Mouse (Mus musculus) embryonic facial prominence, embryonic 14.5 days (tissue): ENCODE measurements around the gene Itga2. TPM values are rescaled to one million over a fixed set of nuclear protein-coding genes. Genes with fewer than 3 reads are reported as not detected.

Experiments used
- ATAC-seq: fragments of 200-750 bp; cut with Nextera tagmentation; 2 replicates; pipeline ENCODE4 v1.8.0; 2017; ENCODE audit warnings: low read depth, moderate number of reproducible peaks, moderate TSS enrichment
- DNase-seq: peaks from one replicate; pipeline ENCODE4 v3.0.0-alpha.2; 2015; ENCODE audit warnings: low spot score
- H3K27ac ChIP-seq: fragments of 300-500 bp; sonication (generic); replicated peaks from 2 replicates; pipeline ENCODE4 v1.5.1; 2014; ENCODE audit warnings: low read depth, mild to moderate bottlenecking, low read length, moderate library complexity
- H3K27me3 ChIP-seq: fragments of 300-500 bp; sonication (generic); replicated peaks from 2 replicates; pipeline ENCODE4 v1.6.1; 2014; ENCODE audit warnings: low read length; ENCODE audit not compliant: control insufficient read depth, insufficient read depth
- H3K36me3 ChIP-seq: fragments of 300-500 bp; sonication (generic); 2 replicates; pipeline ENCODE4 v1.6.1; 2014; ENCODE audit warnings: low read length, mixed read lengths; ENCODE audit not compliant: control insufficient read depth, insufficient read depth
- H3K4me1 ChIP-seq: fragments of 300-500 bp; sonication (generic); 2 replicates; pipeline ENCODE4 v1.6.1; 2014; ENCODE audit warnings: antibody characterized with exemption, low read length; ENCODE audit not compliant: control insufficient read depth, insufficient read depth
- H3K4me2 ChIP-seq: fragments of 300-500 bp; sonication (generic); 2 replicates; pipeline ENCODE4 v1.6.1; 2014; ENCODE audit warnings: low read depth, mild to moderate bottlenecking, low read length, moderate library complexity, mixed read lengths
- H3K4me3 ChIP-seq: fragments of 300-500 bp; sonication (generic); 2 replicates; pipeline ENCODE4 v1.5.1; 2014; ENCODE audit warnings: low read depth, mild to moderate bottlenecking, low read length
- H3K9ac ChIP-seq: fragments of 300-500 bp; sonication (generic); 2 replicates; pipeline ENCODE4 v1.6.1; 2014; ENCODE audit warnings: low read depth, mild to moderate bottlenecking, low read length, moderate library complexity, mixed read lengths
- H3K9me3 ChIP-seq: fragments of 300-500 bp; sonication (generic); 2 replicates; pipeline ENCODE4 v1.6.1; 2016; ENCODE audit warnings: low read length; ENCODE audit not compliant: control insufficient read depth
- WGBS: fragments of 180-500 bp; shearing (Covaris S2); extraction: QIAGEN DNeasy Blood & Tissue Kit; methylation state at CpG from one replicate; pipeline ENCODE4 v1.1.7; 2014; 5-methylcytosine and 5-hydroxymethylcytosine counted together
- polyA plus RNA-seq: library from polyadenylated mRNA; unstranded; fragments of >200 nt; fragmentation: Nextera tagmentation; extraction: Ambion mirVana; gene quantifications from 2 replicates; pipeline ENCODE4 v1.2.1, GENCODE M21; 2014

Itga2 gene
- polyA plus RNA-seq, 1 experiment from 2014 or later = 3.4 TPM

- H3K9ac ChIP-seq = no peak overlapping the region
- H3K4me2 ChIP-seq = no peak overlapping the region
- H3K27ac ChIP-seq = no peak overlapping the region
- H3K27me3 ChIP-seq = no peaks in the 10 kb centered on the region
- ATAC-seq = no peak
- no peak overlapping the region for H3K4me3 ChIP-seq
- DNase-seq = no peak
- 0 out of 2 replicates have a peak, but pooled peaks cover 4% of the 10 kb centered on the region for H3K9me3 ChIP-seq
- H3K4me1 ChIP-seq = no peaks in the 10 kb centered on the region
- no peaks in the 10 kb centered on the region for H3K36me3 ChIP-seq
- 72% methylated on average over 1 of the region's 1 CpGs for WGBS
Measured at GRCm38 (mm10) chr13:114924785-114925184, 7.1 kb downstream of the Itga2 start.

- ATAC-seq = no peak
- no peak overlapping the region for H3K4me3 ChIP-seq
- 55% methylated on average over 9 of the region's 9 CpGs for WGBS
- DNase-seq = peak; percentile 22
- H3K9ac ChIP-seq = no peak overlapping the region
- no peaks in the 10 kb centered on the region for H3K4me1 ChIP-seq
- H3K27ac ChIP-seq = no peak overlapping the region
- H3K36me3 ChIP-seq = no peaks in the 10 kb centered on the region
- no peak overlapping the region for H3K4me2 ChIP-seq
- 0 out of 2 replicates have a peak, but pooled peaks cover 5% of the 10 kb centered on the region for H3K9me3 ChIP-seq
- H3K27me3 ChIP-seq = no peaks in the 10 kb centered on the region
Measured at GRCm38 (mm10) chr13:114923331-114923730, 8.6 kb downstream of the Itga2 start.

- Histone ChIP-seq H3K4me2 (no peak overlapping the region), H3K9ac (no peak overlapping the region), H3K36me3 (no peaks in the 10 kb centered on the region), H3K27me3 (no peaks in the 10 kb centered on the region), H3K4me3 (no peak overlapping the region), H3K27ac (no peak overlapping the region), H3K4me1 (no peaks in the 10 kb centered on the region), H3K9me3 (0 out of 2 replicates have a peak, but pooled peaks cover 5% of the 10 kb centered on the region)
- WGBS = 60% methylated on average over 5 of the region's 5 CpGs
- DNase-seq = no peak
- ATAC-seq = no peak
Measured at GRCm38 (mm10) chr13:114915767-114916166, 16.1 kb downstream of the Itga2 start.

- H3K27ac ChIP-seq = no peak overlapping the region
- 83% methylated on average over 4 of the region's 4 CpGs for WGBS
- H3K36me3 ChIP-seq = no peaks in the 10 kb centered on the region
- H3K4me1 ChIP-seq = no peaks in the 10 kb centered on the region
- no peak overlapping the region for H3K9ac ChIP-seq
- DNase-seq = no peak
- no peaks in the 10 kb centered on the region for H3K27me3 ChIP-seq
- H3K4me2 ChIP-seq = no peak overlapping the region
- no peak for ATAC-seq
- H3K9me3 ChIP-seq = 0 out of 2 replicates have a peak, but pooled peaks cover 3% of the 10 kb centered on the region
- no peak overlapping the region for H3K4me3 ChIP-seq
Measured at GRCm38 (mm10) chr13:114914963-114915362, 16.9 kb downstream of the Itga2 start.

- 82% methylated on average over 4 of the region's 4 CpGs for WGBS
- Histone ChIP-seq H3K4me3 (no peak overlapping the region), H3K27ac (no peak overlapping the region), H3K4me1 (no peaks in the 10 kb centered on the region), H3K27me3 (no peaks in the 10 kb centered on the region), H3K4me2 (no peak overlapping the region), H3K9me3 (no peaks in the 10 kb centered on the region), H3K36me3 (no peaks in the 10 kb centered on the region), H3K9ac (no peak overlapping the region)
- no peak for DNase-seq
- no peak for ATAC-seq
Measured at GRCm38 (mm10) chr13:114914559-114914958, 17.3 kb downstream of the Itga2 start.

- Histone ChIP-seq H3K9me3 (no peaks in the 10 kb centered on the region), H3K27ac (no peak overlapping the region), H3K36me3 (no peaks in the 10 kb centered on the region), H3K4me1 (no peaks in the 10 kb centered on the region), H3K27me3 (no peaks in the 10 kb centered on the region), H3K9ac (no peak overlapping the region), H3K4me3 (no peak overlapping the region), H3K4me2 (no peak overlapping the region)
- 82% methylated on average over 9 of the region's 9 CpGs for WGBS
- ATAC-seq (no peak), DNase-seq (no peak)
Measured at GRCm38 (mm10) chr13:114910629-114911028, 21.3 kb downstream of the Itga2 start.

GRCm38 (mm10) chr13:114909514-114909913 lies 22.4 kb downstream of the Itga2 start:
- no peak overlapping the region for H3K9ac ChIP-seq
- no peaks in the 10 kb centered on the region for H3K36me3 ChIP-seq
- WGBS = 88% methylated on average over 5 of the region's 5 CpGs
- DNase-seq (no peak), ATAC-seq (no peak)
- H3K4me1 ChIP-seq = no peaks in the 10 kb centered on the region
- H3K27ac ChIP-seq = no peak overlapping the region
- H3K4me3 ChIP-seq = no peak overlapping the region
- H3K4me2 ChIP-seq = no peak overlapping the region
- no peaks in the 10 kb centered on the region for H3K9me3 ChIP-seq
- no peaks in the 10 kb centered on the region for H3K27me3 ChIP-seq

GRCm38 (mm10) chr13:114907876-114908275 lies 24.0 kb downstream of the Itga2 start:
- Histone ChIP-seq H3K27me3 (no peaks in the 10 kb centered on the region), H3K4me2 (no peak overlapping the region), H3K4me3 (no peak overlapping the region), H3K27ac (no peak overlapping the region), H3K4me1 (no peaks in the 10 kb centered on the region), H3K36me3 (no peaks in the 10 kb centered on the region), H3K9ac (no peak overlapping the region), H3K9me3 (no peaks in the 10 kb centered on the region)
- no peak for ATAC-seq
- no peak for DNase-seq
- WGBS = 83% methylated on average over 4 of the region's 4 CpGs

- ATAC-seq = no peak; the same call in 1 of the 2 replicates
- Histone ChIP-seq H3K27ac (no peak overlapping the region), H3K27me3 (no peaks in the 10 kb centered on the region), H3K4me2 (no peak overlapping the region), H3K36me3 (no peaks in the 10 kb centered on the region), H3K9me3 (no peaks in the 10 kb centered on the region), H3K4me3 (no peak overlapping the region), H3K9ac (no peak overlapping the region), H3K4me1 (no peaks in the 10 kb centered on the region)
- WGBS = 65% methylated on average over 10 of the region's 10 CpGs
- peak; percentile 22 for DNase-seq
Measured at GRCm38 (mm10) chr13:114896751-114897386, 35.0 kb downstream of the Itga2 start.
